Mouse (Mus musculus): ENCODE results near the gene Mif.

The Mif gene

DNA sequence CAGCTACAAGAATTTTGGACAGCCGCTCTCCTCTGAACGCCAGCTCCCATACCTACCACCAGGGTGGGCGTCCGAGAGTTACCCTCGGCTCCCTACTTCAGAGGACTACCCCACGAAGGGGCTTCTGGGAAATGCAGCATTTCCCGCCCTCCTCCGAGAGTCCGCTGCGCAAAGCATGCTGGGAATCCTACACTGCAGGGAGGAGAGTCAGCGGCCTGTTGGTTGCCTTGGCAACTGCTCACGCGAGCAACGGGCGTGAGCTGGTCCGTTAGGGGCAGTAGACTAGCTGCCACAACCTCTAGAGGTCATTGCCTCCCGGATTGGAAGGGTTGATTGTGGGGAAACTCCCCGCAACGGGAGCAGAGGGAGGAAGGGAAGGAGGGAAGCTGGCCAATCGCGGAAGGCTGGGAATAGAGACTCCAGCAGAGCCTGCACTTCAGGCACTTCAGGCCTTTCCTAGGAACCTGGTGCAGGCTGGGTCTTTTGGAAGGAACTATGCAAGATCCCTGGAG, 22.7 kb downstream of the Mif start, which contains the start of gene Gstt2:
Gstt2 (minus strand) TSS at position 177 of the 512 bp plus-strand sequence.
- Histone ChIP-seq H3K4me1 (replicated peaks; ENCODE audit: low read depth, low read length) (peaks cover 71% of the 10 kb centered on the region), H3K4me3 (replicated peaks; ENCODE audit: low read length) (peak within 1 kb of the TSS; percentile 77), H3K9me3 (ENCODE audit: low read length) (no peaks in the 10 kb centered on the region), H3K27me3 (ENCODE audit: insufficient read depth, low read length) (peaks cover 4% of the 10 kb centered on the region; the same call in 1 of the 2 replicates), H3K36me3 (ENCODE audit: insufficient read depth, low read length) (no peaks in the 10 kb centered on the region)
- TF ChIP-seq NANOG (IDR thresholded peaks at IDR 0.05; ENCODE audit: borderline replicate concordance, low read length) = no peak
- no peak for TF ChIP-seq POU5F1 (IDR thresholded peaks at IDR 0.05; ENCODE audit: borderline replicate concordance, low read length)
- peak; percentile 28 for TF ChIP-seq CTCF (conservative IDR thresholded peaks at IDR 0.05; ENCODE audit: low read length)

DNA sequence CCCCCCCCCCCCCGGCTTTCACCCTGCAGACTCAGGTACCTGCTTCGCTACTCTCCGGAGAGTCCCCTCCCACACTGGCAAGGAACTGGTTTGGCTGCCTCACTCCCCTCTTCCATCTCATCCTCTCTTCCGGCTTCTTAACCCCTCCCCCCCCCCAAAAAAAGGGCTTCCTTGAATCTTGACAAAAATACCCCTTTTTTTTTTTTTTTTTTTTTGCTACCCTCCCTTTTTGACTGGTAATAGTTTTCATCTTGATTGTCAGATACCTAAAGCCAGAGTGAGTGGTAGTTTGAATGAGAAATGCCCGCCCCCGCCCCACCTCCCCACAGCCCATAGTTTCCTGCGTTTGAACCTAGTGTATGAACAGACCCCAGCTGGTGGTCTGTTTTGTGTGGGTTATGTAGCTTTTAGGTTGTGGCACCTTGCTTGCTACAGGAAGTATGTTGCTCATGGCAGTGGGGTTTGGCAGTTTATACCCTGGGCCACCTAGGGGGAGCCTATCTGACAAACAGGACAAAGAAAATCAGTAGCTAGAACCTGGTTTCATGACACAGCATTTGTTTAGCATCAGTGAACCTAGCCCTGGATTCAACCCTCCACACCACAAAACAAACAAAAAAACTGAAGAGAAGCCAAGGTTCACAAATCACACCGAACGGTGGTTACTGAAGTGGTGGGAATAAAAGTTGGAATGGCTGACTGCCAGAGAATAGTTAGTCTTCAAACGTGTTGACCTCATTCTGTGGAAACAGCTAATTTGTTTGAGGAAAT, 24.1 kb downstream of the Mif start:
- peaks cover 4% of the 10 kb centered on the region; the same call in 1 of the 2 replicates for H3K27me3 ChIP-seq (ENCODE audit: insufficient read depth, low read length)
- peak overlapping the region; percentile 77 for H3K4me3 ChIP-seq (replicated peaks; ENCODE audit: low read length)
- TF ChIP-seq CTCF (conservative IDR thresholded peaks at IDR 0.05; ENCODE audit: low read length) (no peak), NANOG (IDR thresholded peaks at IDR 0.05; ENCODE audit: borderline replicate concordance, low read length) (no peak), POU5F1 (IDR thresholded peaks at IDR 0.05; ENCODE audit: borderline replicate concordance, low read length) (no peak)
- peaks cover 71% of the 10 kb centered on the region for H3K4me1 ChIP-seq (replicated peaks; ENCODE audit: low read depth, low read length)
- H3K9me3 ChIP-seq (ENCODE audit: low read length) = no peaks in the 10 kb centered on the region
- H3K36me3 ChIP-seq (ENCODE audit: insufficient read depth, low read length) = no peaks in the 10 kb centered on the region

DNA sequence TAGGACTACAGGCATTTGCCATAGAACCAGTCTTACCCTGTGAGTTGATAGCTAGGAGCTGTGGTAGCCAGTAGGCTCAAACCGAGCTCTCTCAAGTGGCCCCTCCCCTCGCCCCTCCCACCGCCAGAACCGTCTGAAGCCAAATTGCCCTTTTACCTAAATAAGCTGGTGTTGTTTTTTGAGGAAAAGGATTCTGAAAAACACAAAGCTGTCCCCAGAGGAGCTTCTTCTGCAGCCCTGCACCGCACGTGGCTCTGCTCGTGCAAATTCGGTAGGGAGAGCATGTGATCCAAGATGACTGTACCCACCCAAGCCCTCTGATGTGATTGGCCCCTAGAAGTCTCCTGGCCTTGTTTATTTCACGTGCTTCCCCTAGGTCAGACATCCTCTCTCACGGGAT, 24.7 kb downstream of the Mif start:
- H3K4me1 ChIP-seq (replicated peaks; ENCODE audit: low read depth, low read length) = peaks cover 71% of the 10 kb centered on the region
- TF ChIP-seq POU5F1 (IDR thresholded peaks at IDR 0.05; ENCODE audit: borderline replicate concordance, low read length) (no peak), CTCF (conservative IDR thresholded peaks at IDR 0.05; ENCODE audit: low read length) (no peak), NANOG (IDR thresholded peaks at IDR 0.05; ENCODE audit: borderline replicate concordance, low read length) (no peak)
- H3K4me3 ChIP-seq (replicated peaks; ENCODE audit: low read length) = peak overlapping the region; percentile 82
- H3K9me3 ChIP-seq (ENCODE audit: low read length) = no peaks in the 10 kb centered on the region
- peaks cover 4% of the 10 kb centered on the region; the same call in 1 of the 2 replicates for H3K27me3 ChIP-seq (ENCODE audit: insufficient read depth, low read length)
- H3K36me3 ChIP-seq (ENCODE audit: insufficient read depth, low read length) = no peaks in the 10 kb centered on the region

DNA sequence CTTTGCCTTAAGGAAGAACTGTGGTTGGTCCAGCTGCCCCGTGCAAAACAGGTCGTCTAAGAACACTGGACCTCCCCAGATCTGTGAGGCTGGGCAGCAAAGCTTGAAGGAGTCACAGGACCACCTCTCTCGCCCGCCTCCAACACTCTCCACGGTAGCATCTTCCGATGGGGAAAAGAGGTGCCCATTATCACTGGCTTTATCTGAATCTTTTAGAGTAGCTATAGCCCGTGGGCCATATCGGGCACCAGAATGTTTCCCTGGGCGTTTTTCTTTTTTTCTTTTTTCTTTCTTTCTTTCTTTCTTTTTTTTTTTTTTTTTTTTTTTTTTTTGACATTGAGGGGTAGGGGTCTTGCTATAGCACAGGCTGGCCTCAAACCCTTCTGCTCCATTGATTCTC, 25.3 kb downstream of the Mif start:
- Histone ChIP-seq H3K4me1 (replicated peaks; ENCODE audit: low read depth, low read length) (peaks cover 69% of the 10 kb centered on the region), H3K27me3 (ENCODE audit: insufficient read depth, low read length) (no peaks in the 10 kb centered on the region), H3K4me3 (replicated peaks; ENCODE audit: low read length) (peak overlapping the region; percentile 82), H3K36me3 (ENCODE audit: insufficient read depth, low read length) (no peaks in the 10 kb centered on the region), H3K9me3 (ENCODE audit: low read length) (no peaks in the 10 kb centered on the region)
- TF ChIP-seq POU5F1 (IDR thresholded peaks at IDR 0.05; ENCODE audit: borderline replicate concordance, low read length) (no peak), CTCF (conservative IDR thresholded peaks at IDR 0.05; ENCODE audit: low read length) (no peak), NANOG (IDR thresholded peaks at IDR 0.05; ENCODE audit: borderline replicate concordance, low read length) (no peak)

DNA sequence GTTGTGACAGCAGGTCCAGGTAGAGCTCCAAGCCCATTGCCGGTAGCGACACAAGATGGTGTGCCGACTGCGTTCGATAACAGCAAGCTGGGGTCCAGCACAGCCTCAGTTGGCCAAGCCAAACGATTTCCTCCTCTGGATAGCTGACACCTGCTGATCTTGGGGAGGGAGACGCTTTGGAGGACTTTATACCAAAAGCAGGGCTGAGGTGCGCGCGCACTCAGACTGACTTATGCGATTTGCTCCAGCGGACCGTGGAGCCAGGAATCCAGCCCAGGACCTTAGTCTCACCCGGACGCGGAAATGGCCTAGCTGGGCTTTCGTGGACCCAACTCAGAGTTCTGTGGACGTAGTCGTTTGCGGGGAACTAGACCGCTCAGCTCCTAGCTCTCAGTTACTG, 25.8 kb downstream of the Mif start:
- H3K36me3 ChIP-seq (ENCODE audit: insufficient read depth, low read length) = no peaks in the 10 kb centered on the region
- no peaks in the 10 kb centered on the region for H3K27me3 ChIP-seq (ENCODE audit: insufficient read depth, low read length)
- H3K4me1 ChIP-seq (replicated peaks; ENCODE audit: low read depth, low read length) = peaks cover 65% of the 10 kb centered on the region
- no peaks in the 10 kb centered on the region for H3K9me3 ChIP-seq (ENCODE audit: low read length)
- TF ChIP-seq POU5F1 (IDR thresholded peaks at IDR 0.05; ENCODE audit: borderline replicate concordance, low read length) (no peak), CTCF (conservative IDR thresholded peaks at IDR 0.05; ENCODE audit: low read length) (no peak), NANOG (IDR thresholded peaks at IDR 0.05; ENCODE audit: borderline replicate concordance, low read length) (no peak)
- peak overlapping the region; percentile 82 for H3K4me3 ChIP-seq (replicated peaks; ENCODE audit: low read length)

DNA sequence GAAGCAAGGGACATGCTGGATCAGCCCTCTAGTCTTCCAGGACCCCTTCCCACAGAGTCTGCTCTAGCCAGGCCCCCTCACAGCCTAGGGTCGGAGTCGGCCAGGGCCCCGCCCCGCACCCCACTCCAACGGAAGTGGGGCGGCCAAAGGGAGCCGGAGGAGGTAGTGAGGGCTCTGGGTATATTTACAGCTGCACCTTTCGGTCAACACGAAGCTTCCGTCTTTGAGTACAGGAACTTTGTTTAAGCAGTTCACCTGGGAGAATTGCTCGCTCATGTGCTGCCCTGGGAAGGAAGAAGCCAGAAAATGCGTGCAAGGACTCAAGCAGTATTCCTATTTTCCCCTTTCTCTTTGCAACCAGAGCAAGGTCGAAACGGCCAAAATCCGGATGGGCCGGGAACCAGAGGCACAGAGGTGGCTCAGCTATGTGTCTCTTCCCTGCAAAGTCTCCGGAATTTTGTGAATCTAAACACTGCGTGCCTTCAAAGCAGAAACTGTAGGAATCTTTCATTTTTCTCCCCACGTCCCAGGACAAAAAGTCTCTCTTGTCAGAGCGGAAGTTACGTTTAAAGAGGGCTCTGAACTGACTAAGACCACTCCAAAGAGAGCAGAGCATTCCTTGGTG, 26.5 kb downstream of the Mif start:
- Histone ChIP-seq H3K4me1 (replicated peaks; ENCODE audit: low read depth, low read length) (peaks cover 58% of the 10 kb centered on the region), H3K27me3 (ENCODE audit: insufficient read depth, low read length) (no peaks in the 10 kb centered on the region), H3K4me3 (replicated peaks; ENCODE audit: low read length) (peak overlapping the region; percentile 82), H3K9me3 (ENCODE audit: low read length) (no peaks in the 10 kb centered on the region), H3K36me3 (ENCODE audit: insufficient read depth, low read length) (no peaks in the 10 kb centered on the region)
- TF ChIP-seq NANOG (IDR thresholded peaks at IDR 0.05; ENCODE audit: borderline replicate concordance, low read length) (no peak), POU5F1 (IDR thresholded peaks at IDR 0.05; ENCODE audit: borderline replicate concordance, low read length) (no peak), CTCF (conservative IDR thresholded peaks at IDR 0.05; ENCODE audit: low read length) (no peak)

DNA sequence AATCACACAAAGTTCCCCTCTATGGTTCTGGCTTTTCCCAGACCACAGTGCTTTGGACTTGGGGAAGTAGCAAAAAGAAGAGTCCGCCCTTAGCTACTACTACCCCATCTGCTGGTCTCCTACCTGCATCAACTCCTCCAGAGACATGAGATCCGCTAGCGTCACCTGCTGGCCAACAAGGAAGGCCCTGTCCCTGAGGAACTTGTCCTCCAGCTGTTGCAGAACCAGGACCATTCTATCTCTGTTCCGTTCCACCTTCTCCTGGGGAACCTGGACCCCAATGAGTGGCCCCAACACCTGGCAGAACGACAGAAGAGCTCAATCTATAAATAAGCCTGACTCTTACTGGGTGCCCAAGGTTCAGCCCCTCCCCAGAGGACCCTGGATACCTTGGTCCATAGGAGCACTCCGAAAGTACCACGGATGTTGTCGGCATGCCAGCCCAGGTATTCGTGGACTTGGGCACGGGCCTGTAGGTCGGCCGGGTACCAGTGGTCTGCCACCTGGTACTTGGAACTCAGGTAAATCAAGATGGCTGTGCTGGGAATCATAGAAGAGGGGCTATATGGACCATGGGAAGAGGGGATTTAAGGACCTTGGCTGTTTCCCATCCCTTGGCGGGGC, 27.7 kb downstream of the Mif start:
- Histone ChIP-seq H3K9me3 (ENCODE audit: low read length) (no peaks in the 10 kb centered on the region), H3K4me3 (replicated peaks; ENCODE audit: low read length) (peak overlapping the region; percentile 82), H3K4me1 (replicated peaks; ENCODE audit: low read depth, low read length) (peaks cover 50% of the 10 kb centered on the region), H3K36me3 (ENCODE audit: insufficient read depth, low read length) (no peaks in the 10 kb centered on the region), H3K27me3 (ENCODE audit: insufficient read depth, low read length) (no peaks in the 10 kb centered on the region)
- TF ChIP-seq POU5F1 (IDR thresholded peaks at IDR 0.05; ENCODE audit: borderline replicate concordance, low read length) (no peak), NANOG (IDR thresholded peaks at IDR 0.05; ENCODE audit: borderline replicate concordance, low read length) (no peak), CTCF (conservative IDR thresholded peaks at IDR 0.05; ENCODE audit: low read length) (peak; percentile 76)

DNA sequence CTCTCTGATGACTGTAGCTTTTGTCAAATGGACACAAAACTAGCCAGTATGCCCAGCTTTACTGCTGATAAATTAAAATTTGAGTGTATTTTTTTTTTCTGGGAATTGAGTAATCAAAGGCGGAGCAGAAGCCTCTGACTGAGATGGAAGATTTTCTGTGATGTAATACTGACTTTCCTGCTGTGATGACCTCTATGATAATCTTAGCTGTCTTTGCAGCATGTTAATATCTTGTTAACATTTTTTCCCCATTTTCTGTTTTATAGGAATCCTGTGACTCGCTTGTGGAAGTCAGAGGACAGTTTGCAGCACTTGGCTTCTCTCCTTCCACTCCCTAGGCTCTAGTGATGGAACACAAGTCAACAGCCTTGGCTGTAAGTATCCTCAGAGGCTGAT, 29.8 kb downstream of the Mif start:
- Histone ChIP-seq H3K9me3 (ENCODE audit: low read length) (no peaks in the 10 kb centered on the region), H3K36me3 (ENCODE audit: insufficient read depth, low read length) (no peaks in the 10 kb centered on the region), H3K27me3 (ENCODE audit: insufficient read depth, low read length) (no peaks in the 10 kb centered on the region), H3K4me3 (replicated peaks; ENCODE audit: low read length) (no peak overlapping the region), H3K4me1 (replicated peaks; ENCODE audit: low read depth, low read length) (peaks cover 38% of the 10 kb centered on the region)
- TF ChIP-seq NANOG (IDR thresholded peaks at IDR 0.05; ENCODE audit: borderline replicate concordance, low read length) = no peak
- TF ChIP-seq CTCF (conservative IDR thresholded peaks at IDR 0.05; ENCODE audit: low read length) = no peak
- TF ChIP-seq POU5F1 (IDR thresholded peaks at IDR 0.05; ENCODE audit: borderline replicate concordance, low read length) = no peak
